Mouse (Mus musculus): ENCODE data around the gene Wdr81.

- TF ChIP-seq CTCF (IDR thresholded peaks at IDR 0.05; ENCODE audit: low read depth) (no peak), EP300 (optimal IDR thresholded peaks at IDR 0.05) (no peak)
These were observed 23.2 kb downstream of the Wdr81 start for GRCm38 (mm10) chr11:75431307-75431706.
